Mouse (Mus musculus): Measurements from ENCODE around the gene Lrtm1.
A peak's percentile ranks its signal among the peaks of the same experiment; 100 is the strongest.

Lrtm1 gene

GRCm38 (mm10) chr14:29017883-29018282 lies at the start of gene Lrtm1:
Lrtm1 (plus strand) TSS chr14:29018208.
- peak; percentile 78 for DNase-seq (ENCODE audit: inconsistent ontology term)

GRCm38 (mm10) chr14:28969247-28969646 lies 48.8 kb upstream of the Lrtm1 start:
- DNase-seq (ENCODE audit: inconsistent ontology term) = no peak

- no peak for DNase-seq (ENCODE audit: inconsistent ontology term)
Measured at GRCm38 (mm10) chr14:28972620-28973019, 45.4 kb upstream of the Lrtm1 start.

- no peak for DNase-seq (ENCODE audit: inconsistent ontology term)
Measured at GRCm38 (mm10) chr14:28979230-28979629, 38.8 kb upstream of the Lrtm1 start.

- DNase-seq (ENCODE audit: inconsistent ontology term) = peak; percentile 13
Measured at GRCm38 (mm10) chr14:28980482-28980881, 37.5 kb upstream of the Lrtm1 start.

GRCm38 (mm10) chr14:28984276-28984675 lies 33.7 kb upstream of the Lrtm1 start:
- peak; percentile 26 for DNase-seq (ENCODE audit: inconsistent ontology term)

GRCm38 (mm10) chr14:28988211-28988900 lies 29.7 kb upstream of the Lrtm1 start:
- peak; percentile 80 for DNase-seq (ENCODE audit: inconsistent ontology term)

GRCm38 (mm10) chr14:28996569-28996968 lies 21.4 kb upstream of the Lrtm1 start:
- no peak for DNase-seq (ENCODE audit: inconsistent ontology term)

- no peak for DNase-seq (ENCODE audit: inconsistent ontology term)
Measured at GRCm38 (mm10) chr14:29005228-29005840, 12.7 kb upstream of the Lrtm1 start.

- DNase-seq (ENCODE audit: inconsistent ontology term) = no peak
Measured at GRCm38 (mm10) chr14:29009644-29010043, 8.4 kb upstream of the Lrtm1 start.

GRCm38 (mm10) chr14:29013161-29013560 lies 4.8 kb upstream of the Lrtm1 start:
- no peak for DNase-seq (ENCODE audit: inconsistent ontology term)

- DNase-seq (ENCODE audit: inconsistent ontology term) = peak; percentile 17
Measured at GRCm38 (mm10) chr14:29014680-29015079, 3.3 kb upstream of the Lrtm1 start.

- peak; percentile 51 for DNase-seq (ENCODE audit: inconsistent ontology term)
Measured at GRCm38 (mm10) chr14:29015896-29016295, 2.1 kb upstream of the Lrtm1 start.

- DNase-seq (ENCODE audit: inconsistent ontology term) = no peak
Measured at GRCm38 (mm10) chr14:29018316-29019000, 450 bp downstream of the Lrtm1 start.

- no peak for DNase-seq (ENCODE audit: inconsistent ontology term)
Measured at GRCm38 (mm10) chr14:29021295-29021694, 3.3 kb downstream of the Lrtm1 start.

- DNase-seq (ENCODE audit: inconsistent ontology term) = peak; percentile 86
Measured at GRCm38 (mm10) chr14:29023246-29023645, 5.2 kb downstream of the Lrtm1 start.

- DNase-seq (ENCODE audit: inconsistent ontology term) = no peak
Measured at GRCm38 (mm10) chr14:29025335-29025734, 7.3 kb downstream of the Lrtm1 start.

- no peak for DNase-seq (ENCODE audit: inconsistent ontology term)
Measured at GRCm38 (mm10) chr14:29027276-29027675, 9.3 kb downstream of the Lrtm1 start.

- peak; percentile 23 for DNase-seq (ENCODE audit: inconsistent ontology term)
Measured at GRCm38 (mm10) chr14:29028391-29029106, 10.5 kb downstream of the Lrtm1 start.

- DNase-seq (ENCODE audit: inconsistent ontology term) = no peak
Measured at GRCm38 (mm10) chr14:29029107-29029469, 11.1 kb downstream of the Lrtm1 start.

- DNase-seq (ENCODE audit: inconsistent ontology term) = no peak
Measured at GRCm38 (mm10) chr14:29029896-29030420, 11.9 kb downstream of the Lrtm1 start.

- DNase-seq (ENCODE audit: inconsistent ontology term) = no peak
Measured at GRCm38 (mm10) chr14:29030519-29030918, 12.5 kb downstream of the Lrtm1 start.

All from Muller cell, postnatal 12 days (primary cell).